Mouse (Mus musculus) hindbrain, embryonic 16.5 days (tissue): ENCODE results near the gene Klhl41. TPM values are rescaled to one million over a fixed set of nuclear protein-coding genes. Genes with fewer than 3 reads are reported as not detected.
A peak's percentile ranks its signal among the peaks of the same experiment; 100 is the strongest.

Source experiments
- ATAC-seq: fragments of 200-750 bp; cut with Nextera tagmentation; 2 replicates; pipeline ENCODE4 v1.8.0; 2017; ENCODE audit warnings: moderate TSS enrichment, moderate library complexity
- H3K27ac ChIP-seq: fragments of 300-500 bp; sonication (generic); 2 replicates; pipeline ENCODE4 v1.5.1; 2014; ENCODE audit warnings: low read depth, mild to moderate bottlenecking, control low read depth, low read length, moderate library complexity
- H3K27me3 ChIP-seq: fragments of 300-500 bp; sonication (generic); replicated peaks from 2 replicates; pipeline ENCODE4 v1.6.1; 2014; ENCODE audit warnings: low read length; ENCODE audit not compliant: control insufficient read depth, insufficient read depth
- H3K36me3 ChIP-seq: fragments of 300-500 bp; sonication (generic); 2 replicates; pipeline ENCODE4 v1.6.1; 2014; ENCODE audit warnings: mild to moderate bottlenecking, low read length, moderate library complexity, mixed read lengths; ENCODE audit not compliant: control insufficient read depth, insufficient read depth
- H3K4me1 ChIP-seq: fragments of 300-500 bp; sonication (generic); 2 replicates; pipeline ENCODE4 v1.6.1; 2014; ENCODE audit warnings: low read depth, low read length; ENCODE audit not compliant: control insufficient read depth, insufficient read depth
- H3K4me2 ChIP-seq: fragments of 300-500 bp; sonication (generic); 2 replicates; pipeline ENCODE4 v1.6.1; 2014; ENCODE audit warnings: mild to moderate bottlenecking, low read length, control low read depth, moderate library complexity
- H3K4me3 ChIP-seq: fragments of 300-500 bp; sonication (generic); 2 replicates; pipeline ENCODE4 v1.5.1; 2014; ENCODE audit warnings: mild to moderate bottlenecking, low read length, control low read depth, moderate library complexity
- H3K9ac ChIP-seq: fragments of 300-500 bp; sonication (generic); 2 replicates; pipeline ENCODE4 v1.6.1; 2014; ENCODE audit warnings: low read depth, mild to moderate bottlenecking, control low read depth, low read length, moderate library complexity
- H3K9me3 ChIP-seq: fragments of 300-500 bp; sonication (generic); 2 replicates; pipeline ENCODE4 v1.6.1; 2014; ENCODE audit warnings: mild to moderate bottlenecking, low read length, moderate library complexity; ENCODE audit not compliant: control insufficient read depth
- WGBS: fragments of 180-500 bp; shearing (Covaris S2); extraction: QIAGEN DNeasy Blood & Tissue Kit; methylation state at CpG from one replicate; pipeline ENCODE4 v1.1.7; 2014; 5-methylcytosine and 5-hydroxymethylcytosine counted together
- polyA plus RNA-seq: library from polyadenylated mRNA; unstranded; fragments of >200 nt; fragmentation: Nextera tagmentation; extraction: Ambion mirVana; gene quantifications from 2 replicates; pipeline ENCODE4 v1.2.1, GENCODE M21; 2015

The Klhl41 gene
- polyA plus RNA-seq, 1 experiment from 2014 or later: 0.08 TPM

DNA sequence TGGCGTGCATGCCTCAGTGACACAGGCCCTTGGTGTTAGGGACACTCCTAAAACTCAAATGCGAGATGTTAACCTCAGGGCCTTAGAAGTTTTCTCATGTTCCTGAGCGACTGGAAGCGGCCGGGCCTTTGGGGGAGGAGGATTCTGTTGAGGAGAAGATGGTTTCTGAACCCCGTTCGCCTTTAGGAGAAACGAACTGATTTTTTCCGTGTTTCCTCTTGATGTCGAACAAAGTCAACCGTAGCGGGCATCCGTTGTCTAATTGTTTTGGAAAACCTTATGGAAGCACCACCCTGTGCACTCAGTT, 53.6 kb downstream of the Klhl41 start:
- Histone ChIP-seq H3K4me2 (peak overlapping the region; percentile 76), H3K27me3 (no peaks in the 10 kb centered on the region), H3K36me3 (no peaks in the 10 kb centered on the region), H3K27ac (peak overlapping the region; percentile 92), H3K4me1 (peaks cover 17% of the 10 kb centered on the region), H3K9me3 (no peaks in the 10 kb centered on the region), H3K9ac (peak overlapping the region; percentile 84), H3K4me3 (peak overlapping the region; percentile 80)
- WGBS: 1% methylated on average over 12 of the region's 13 CpGs
- 0 out of 2 replicates have a peak, but pooled peaks have one; percentile 18 for ATAC-seq

Other genes starting within 250 kb of the Klhl41 start
- gene Lrp2, start 84.1 kb upstream of the Klhl41 start, polyA plus RNA-seq: 0.64 and 0.95 TPM in 2 replicates
- 26.1 and 28.3 TPM in 2 replicates for gene Bbs5, start 22.9 kb upstream of the Klhl41 start, polyA plus RNA-seq
- gene Fastkd1, start 43.4 kb downstream of the Klhl41 start, polyA plus RNA-seq: 15.1 and 17.1 TPM in 2 replicates
- 114 and 131 TPM in 2 replicates for gene Ppig, start 52.4 kb downstream of the Klhl41 start, polyA plus RNA-seq
- gene Ccdc173, start 119.5 kb downstream of the Klhl41 start, polyA plus RNA-seq: 2.4 and 2.8 TPM in 2 replicates
- gene Phospho2, start 119.5 kb downstream of the Klhl41 start, polyA plus RNA-seq: 32.1 and 36.5 TPM in 2 replicates
- 96.3 and 98.2 TPM in 2 replicates for gene Klhl23, start 151.8 kb downstream of the Klhl41 start, polyA plus RNA-seq
- 212 and 239 TPM in 2 replicates for gene Ssb, start 191.4 kb downstream of the Klhl41 start, polyA plus RNA-seq
- gene Mettl5, start 215.5 kb downstream of the Klhl41 start, polyA plus RNA-seq: 31.1 and 34.8 TPM in 2 replicates
- 13.4 and 15.8 TPM in 2 replicates for gene Ubr3, start 227.1 kb downstream of the Klhl41 start, polyA plus RNA-seq